Mouse (Mus musculus) liver, embryonic 13.5 days (tissue): ENCODE data around the gene Prex1. TPM values are rescaled to one million over a fixed set of nuclear protein-coding genes. Genes with fewer than 3 reads are reported as not detected.
A peak's percentile ranks its signal among the peaks of the same experiment; 100 is the strongest.

Experiments
- ATAC-seq: fragments of 200-750 bp; cut with Nextera tagmentation; 2 replicates; pipeline ENCODE4 v1.8.0; 2017; ENCODE audit warnings: low read depth, mild to moderate bottlenecking, moderate number of reproducible peaks, moderate library complexity
- DNase-seq: peaks from one replicate; pipeline ENCODE4 v3.0.0; 2022
- H3K27ac ChIP-seq: fragments of 300-500 bp; sonication (generic); 2 replicates; pipeline ENCODE4 v1.5.1; 2015; ENCODE audit warnings: moderate library complexity, mild to moderate bottlenecking, inconsistent platforms
- H3K27me3 ChIP-seq: fragments of 300-500 bp; sonication (generic); 2 replicates; pipeline ENCODE4 v1.6.1; 2015; ENCODE audit warnings: mild to moderate bottlenecking, inconsistent platforms
- H3K36me3 ChIP-seq: fragments of 300-500 bp; sonication (generic); 2 replicates; pipeline ENCODE4 v1.6.1; 2015; ENCODE audit warnings: mild to moderate bottlenecking, inconsistent platforms
- H3K4me1 ChIP-seq: fragments of 300-500 bp; sonication (generic); replicated peaks from 2 replicates; pipeline ENCODE4 v1.6.1; 2015; ENCODE audit warnings: inconsistent platforms
- H3K4me2 ChIP-seq: fragments of 300-500 bp; sonication (generic); 2 replicates; pipeline ENCODE4 v1.6.1; 2015; ENCODE audit warnings: inconsistent platforms, mild to moderate bottlenecking, moderate library complexity
- H3K4me3 ChIP-seq: fragments of 300-500 bp; sonication (generic); replicated peaks from 2 replicates; pipeline ENCODE4 v1.5.1; 2015; ENCODE audit warnings: mild to moderate bottlenecking, inconsistent platforms
- H3K9ac ChIP-seq: fragments of 300-500 bp; sonication (generic); 2 replicates; pipeline ENCODE4 v1.6.1; 2015; ENCODE audit warnings: mild to moderate bottlenecking, inconsistent platforms
- H3K9me3 ChIP-seq: fragments of 300-500 bp; sonication (generic); replicated peaks from 2 replicates; pipeline ENCODE4 v1.6.1; 2016; ENCODE audit warnings: inconsistent platforms
- WGBS: fragments of 180-500 bp; shearing (Covaris S2); methylation state at CpG from one replicate; pipeline ENCODE4 v1.1.7; 2015; ENCODE audit not compliant: insufficient replicate concordance; 5-methylcytosine and 5-hydroxymethylcytosine counted together
- polyA plus RNA-seq: library from polyadenylated mRNA; unstranded; fragments of >200 nt; fragmentation: Nextera tagmentation; extraction: Ambion mirVana; gene quantifications from 2 replicates; pipeline ENCODE4 v1.2.1, GENCODE M21; 2015

Gene Prex1
- polyA plus RNA-seq, 1 experiment from 2014 or later = 9.1 TPM

DNA sequence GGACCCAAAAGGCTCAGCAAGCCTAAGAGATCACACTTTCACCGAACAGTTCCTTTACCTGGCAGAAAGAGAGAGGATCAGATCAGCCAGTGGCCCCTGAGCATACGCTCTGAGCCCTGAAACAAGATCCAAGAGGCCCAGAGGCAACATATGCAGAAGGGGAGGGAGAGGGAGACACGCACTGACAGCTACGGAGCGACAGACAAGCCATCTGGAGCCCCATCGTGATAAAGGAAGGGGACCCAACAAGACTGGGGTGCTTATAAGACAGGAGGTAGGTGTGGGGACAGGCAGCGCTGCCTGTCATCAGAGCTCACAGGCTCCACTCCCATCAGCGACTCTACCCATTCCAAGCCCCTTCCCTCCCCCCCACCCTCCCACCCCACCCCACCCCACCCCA lies 27.8 kb downstream of the Prex1 start:
- no peak overlapping the region for H3K9ac ChIP-seq
- H3K9me3 ChIP-seq = no peaks in the 10 kb centered on the region
- H3K36me3 ChIP-seq = no peaks in the 10 kb centered on the region
- 59% methylated on average over 8 of the region's 8 CpGs for WGBS
- no peak overlapping the region for H3K27ac ChIP-seq
- peaks cover 40% of the 10 kb centered on the region for H3K4me1 ChIP-seq
- ATAC-seq (no peak), DNase-seq (no peak)
- H3K4me3 ChIP-seq = no peak overlapping the region
- H3K27me3 ChIP-seq = peaks cover 5% of the 10 kb centered on the region; the same call in 1 of the 2 replicates
- H3K4me2 ChIP-seq = no peak overlapping the region

DNA sequence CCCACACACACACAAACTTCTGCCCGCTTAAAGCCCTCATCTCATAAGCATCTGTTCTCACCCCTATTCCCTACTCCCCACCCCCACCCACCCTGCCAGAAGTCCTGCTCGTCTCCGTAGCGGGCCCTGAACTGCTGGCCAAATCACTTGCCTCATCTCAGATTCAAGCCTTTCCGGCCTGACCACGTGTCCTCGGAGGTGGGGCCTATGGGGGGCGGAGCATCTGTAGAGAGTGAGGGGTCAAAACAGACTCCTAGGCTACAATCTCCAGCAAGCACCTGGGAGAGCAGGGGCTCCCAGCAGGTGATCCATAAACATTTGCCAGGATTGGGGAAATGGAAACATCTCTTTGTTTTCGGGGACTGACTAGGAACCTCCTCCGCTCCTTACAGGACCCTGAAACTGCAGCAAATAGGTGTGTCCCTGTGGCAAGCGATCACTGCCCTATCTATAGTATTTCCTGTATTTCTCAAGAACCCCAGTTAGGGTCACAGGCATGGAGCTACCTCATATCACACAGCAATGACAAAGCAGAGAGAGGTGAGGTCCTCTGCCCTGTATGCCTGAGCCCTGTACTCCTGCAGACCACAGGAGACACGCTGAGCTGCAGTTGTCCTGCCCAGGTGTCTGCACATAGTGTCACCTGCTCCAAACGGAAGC lies 29.6 kb downstream of the Prex1 start:
- Histone ChIP-seq H3K36me3 (no peaks in the 10 kb centered on the region), H3K27me3 (peaks cover 5% of the 10 kb centered on the region; the same call in 1 of the 2 replicates), H3K4me2 (peak overlapping the region; percentile 29), H3K9ac (no peak overlapping the region), H3K4me3 (peak overlapping the region; percentile 19; the same call in 1 of the 2 replicates), H3K9me3 (no peaks in the 10 kb centered on the region), H3K4me1 (peaks cover 44% of the 10 kb centered on the region), H3K27ac (no peak overlapping the region)
- WGBS = 10% methylated on average over 13 of the region's 13 CpGs
- ATAC-seq (peak; percentile 36; the same call in 1 of the 2 replicates), DNase-seq (no peak)

DNA sequence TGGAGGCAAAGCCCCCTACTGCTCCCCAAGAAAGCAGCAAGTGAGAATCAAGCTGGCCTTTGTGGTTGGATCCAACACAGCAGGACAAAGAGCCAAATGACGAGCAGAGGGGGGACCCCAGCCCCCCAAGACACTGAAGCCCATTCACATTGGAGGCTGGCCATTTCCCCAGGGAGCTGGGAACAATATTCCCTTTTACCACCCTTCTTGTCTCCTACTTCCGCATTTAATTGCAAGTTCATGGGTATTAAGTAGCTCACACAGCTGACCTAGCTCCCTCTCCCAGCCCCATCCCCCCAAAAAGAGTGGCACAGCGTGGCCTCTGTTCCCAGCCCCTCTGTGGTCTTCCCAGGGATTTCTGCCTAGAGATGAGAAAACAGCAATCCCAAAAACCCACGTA lies 30.8 kb downstream of the Prex1 start:
- Histone ChIP-seq H3K27me3 (0 out of 2 replicates have a peak, but pooled peaks cover 5% of the 10 kb centered on the region), H3K4me3 (no peak overlapping the region), H3K4me1 (peaks cover 49% of the 10 kb centered on the region), H3K9ac (no peak overlapping the region), H3K36me3 (no peaks in the 10 kb centered on the region), H3K4me2 (no peak overlapping the region), H3K27ac (no peak overlapping the region), H3K9me3 (no peaks in the 10 kb centered on the region)
- DNase-seq (no peak), ATAC-seq (no peak)
- WGBS = 68% methylated on average over 4 of the region's 4 CpGs

DNA sequence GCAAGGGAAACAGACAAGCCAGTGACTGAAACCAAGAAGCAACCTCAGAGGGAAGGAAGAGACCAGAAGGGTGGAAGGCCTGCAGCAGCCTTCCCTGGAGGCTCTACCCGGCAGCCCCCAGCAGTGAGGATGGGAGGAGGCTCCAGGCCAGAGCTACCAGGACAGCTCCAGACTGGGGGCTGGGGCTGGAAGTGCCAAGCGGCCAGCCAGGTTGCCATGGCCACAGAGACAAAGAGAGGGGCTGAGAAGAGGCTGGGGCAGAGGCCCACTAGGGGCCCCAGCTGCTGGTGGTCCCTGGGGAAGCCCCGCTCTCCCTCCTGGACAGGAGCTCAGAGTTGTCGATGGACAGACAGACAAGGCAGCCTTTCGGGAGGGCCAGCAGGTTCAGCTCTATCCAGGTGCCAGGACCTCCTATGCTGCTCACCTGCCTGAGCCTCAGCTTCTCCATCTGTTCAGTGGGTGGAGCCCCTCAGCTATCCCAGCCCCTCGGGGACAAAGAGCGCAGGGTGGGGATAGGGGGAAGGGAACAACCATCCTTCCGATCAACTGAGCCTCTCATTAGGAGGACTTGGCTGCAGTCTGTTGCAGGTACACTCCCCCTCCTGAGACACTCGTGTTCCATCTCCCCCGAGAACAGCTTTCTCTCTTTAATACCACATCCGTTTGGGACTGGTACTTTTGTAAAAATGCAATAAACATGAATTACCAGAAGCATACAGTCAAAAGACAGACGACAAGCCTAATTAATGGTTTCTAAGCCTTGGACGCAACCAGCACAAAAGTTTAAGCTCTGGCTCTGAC lies 34.5 kb downstream of the Prex1 start:
- no peak overlapping the region for H3K27ac ChIP-seq
- ATAC-seq (no peak), DNase-seq (no peak)
- 65% methylated on average over 13 of the region's 13 CpGs for WGBS
- H3K9me3 ChIP-seq = no peaks in the 10 kb centered on the region
- H3K4me3 ChIP-seq = no peak overlapping the region
- H3K9ac ChIP-seq = no peak overlapping the region
- no peaks in the 10 kb centered on the region for H3K36me3 ChIP-seq
- 0 out of 2 replicates have a peak, but pooled peaks cover 5% of the 10 kb centered on the region for H3K27me3 ChIP-seq
- peaks cover 54% of the 10 kb centered on the region for H3K4me1 ChIP-seq
- H3K4me2 ChIP-seq = no peak overlapping the region

DNA sequence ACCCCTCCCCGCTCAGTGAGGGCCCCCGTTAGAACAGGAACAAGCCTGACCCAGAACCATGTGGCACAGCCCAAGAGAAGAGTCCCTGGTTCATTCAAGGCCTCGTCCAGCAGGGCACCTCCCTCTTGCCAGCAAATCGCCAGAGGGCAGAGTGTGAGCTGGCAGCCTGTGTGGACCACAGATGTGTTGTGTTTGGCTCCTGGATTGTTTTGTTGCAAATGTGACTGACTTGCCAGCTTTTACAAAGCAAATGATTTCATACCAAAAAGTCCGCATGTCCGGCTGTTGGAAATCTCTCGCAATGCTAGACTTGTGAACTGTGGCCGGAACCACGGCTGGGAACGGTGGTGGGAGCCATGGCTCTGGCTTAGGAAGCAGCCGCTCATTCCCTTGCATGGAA lies 36.7 kb downstream of the Prex1 start:
- H3K4me1 ChIP-seq = peaks cover 46% of the 10 kb centered on the region
- no peak for DNase-seq

DNA sequence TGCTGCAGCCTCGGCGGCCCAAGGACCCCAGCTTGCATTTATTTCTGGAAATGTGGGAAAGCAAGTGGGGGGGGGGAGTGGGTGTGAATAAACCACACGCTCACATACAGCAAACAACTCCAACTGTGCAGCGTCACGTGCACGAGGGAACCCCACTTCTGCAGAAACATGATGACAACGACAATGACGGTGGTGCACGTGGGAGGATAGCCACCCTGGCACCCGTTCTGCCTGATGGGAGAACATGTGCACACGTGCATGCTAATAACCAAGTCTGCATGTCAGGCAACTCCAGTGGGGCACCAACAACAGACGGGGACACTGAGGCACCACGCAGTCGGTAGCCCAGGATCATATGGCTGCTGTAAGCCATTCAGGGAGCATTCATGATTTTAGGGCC lies 37.1 kb downstream of the Prex1 start:
- Histone ChIP-seq H3K36me3 (no peaks in the 10 kb centered on the region), H3K9me3 (no peaks in the 10 kb centered on the region), H3K4me1 (peaks cover 51% of the 10 kb centered on the region), H3K9ac (no peak overlapping the region), H3K27me3 (no peaks in the 10 kb centered on the region), H3K27ac (no peak overlapping the region), H3K4me3 (no peak overlapping the region), H3K4me2 (no peak overlapping the region)
- DNase-seq = no peak
- WGBS = 81% methylated on average over 14 of the region's 14 CpGs
- no peak for ATAC-seq

More for the DNA sequence above, 36.7 kb downstream of the Prex1 start:
- H3K27ac ChIP-seq = no peak overlapping the region
- H3K27me3 ChIP-seq = no peaks in the 10 kb centered on the region
- no peak for ATAC-seq
- H3K9ac ChIP-seq = no peak overlapping the region
- no peaks in the 10 kb centered on the region for H3K9me3 ChIP-seq
- no peak overlapping the region for H3K4me2 ChIP-seq
- H3K36me3 ChIP-seq = no peaks in the 10 kb centered on the region
- H3K4me3 ChIP-seq = no peak overlapping the region
- 87% methylated on average over 11 of the region's 11 CpGs for WGBS

DNA sequence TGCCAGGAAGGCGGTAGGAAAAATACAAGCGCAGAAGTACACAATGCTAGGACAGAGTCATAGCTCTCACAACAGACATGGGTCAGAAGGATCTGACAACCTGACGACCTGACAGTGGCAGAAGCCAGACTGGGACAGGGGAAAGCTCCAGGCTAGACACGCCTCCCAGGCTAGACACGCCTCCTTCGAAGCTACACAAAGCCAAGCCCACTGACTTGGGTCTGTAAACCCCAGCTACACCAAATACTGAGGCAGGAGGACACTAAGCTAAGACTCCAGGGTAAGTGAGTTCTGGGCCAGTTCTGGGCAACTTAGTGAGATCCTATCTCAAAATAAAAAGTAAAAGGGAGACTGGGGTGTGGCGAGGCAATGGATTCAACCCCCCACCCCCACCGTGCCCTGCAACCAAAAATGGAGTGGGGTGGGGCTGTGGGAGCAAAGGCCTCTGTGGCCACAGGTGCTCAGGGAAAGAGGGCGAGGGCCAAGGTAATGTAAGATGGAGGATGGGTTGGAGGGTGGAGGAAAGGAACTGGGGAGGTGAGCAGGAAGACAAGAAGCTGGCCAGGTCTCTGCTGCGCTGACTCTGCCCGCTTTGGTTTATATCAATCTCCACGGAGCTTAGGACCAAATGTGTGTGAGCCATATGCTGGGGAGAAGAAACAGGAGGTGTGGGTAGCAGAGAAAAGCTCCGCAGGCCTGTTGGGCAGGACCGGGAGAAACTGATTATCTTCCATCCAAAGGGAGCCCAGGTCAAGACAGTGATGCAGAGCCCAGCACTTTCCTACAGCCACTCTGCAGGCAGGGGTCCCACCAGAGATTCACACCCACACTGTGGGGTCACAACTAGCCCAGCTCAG lies 37.8 kb downstream of the Prex1 start:
- Histone ChIP-seq H3K36me3 (no peaks in the 10 kb centered on the region), H3K27ac (no peak overlapping the region), H3K4me3 (no peak overlapping the region), H3K9ac (no peak overlapping the region), H3K27me3 (no peaks in the 10 kb centered on the region), H3K9me3 (no peaks in the 10 kb centered on the region), H3K4me2 (no peak overlapping the region), H3K4me1 (peaks cover 58% of the 10 kb centered on the region)
- DNase-seq = no peak
- no peak for ATAC-seq
- WGBS = 61% methylated on average over 14 of the region's 14 CpGs

DNA sequence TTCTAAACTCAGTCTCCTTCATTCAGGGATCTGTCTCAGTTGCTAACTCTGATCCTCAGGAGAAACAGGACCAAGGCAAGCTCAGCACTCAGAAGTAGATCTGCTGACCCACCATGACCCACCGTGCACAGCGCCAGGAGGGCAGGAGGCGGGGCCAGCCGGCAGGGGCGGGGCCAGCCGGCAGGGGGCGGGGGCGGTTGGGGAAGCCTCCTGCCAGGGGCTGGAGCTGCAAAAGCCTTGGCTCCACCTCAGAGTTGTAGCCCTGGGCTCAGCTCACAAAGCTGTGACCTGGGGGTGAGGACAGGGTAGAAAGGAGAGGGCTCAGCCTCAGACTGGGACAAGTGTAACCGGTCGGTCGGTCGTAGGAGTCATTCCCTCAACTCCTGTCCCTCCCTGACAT lies 38.9 kb downstream of the Prex1 start:
- Histone ChIP-seq H3K4me2 (no peak overlapping the region), H3K4me1 (peaks cover 62% of the 10 kb centered on the region), H3K9ac (no peak overlapping the region), H3K27ac (no peak overlapping the region), H3K27me3 (no peaks in the 10 kb centered on the region), H3K9me3 (no peaks in the 10 kb centered on the region), H3K36me3 (no peaks in the 10 kb centered on the region), H3K4me3 (no peak overlapping the region)
- DNase-seq (no peak), ATAC-seq (no peak)
- WGBS = 14% methylated on average over 12 of the region's 12 CpGs

DNA sequence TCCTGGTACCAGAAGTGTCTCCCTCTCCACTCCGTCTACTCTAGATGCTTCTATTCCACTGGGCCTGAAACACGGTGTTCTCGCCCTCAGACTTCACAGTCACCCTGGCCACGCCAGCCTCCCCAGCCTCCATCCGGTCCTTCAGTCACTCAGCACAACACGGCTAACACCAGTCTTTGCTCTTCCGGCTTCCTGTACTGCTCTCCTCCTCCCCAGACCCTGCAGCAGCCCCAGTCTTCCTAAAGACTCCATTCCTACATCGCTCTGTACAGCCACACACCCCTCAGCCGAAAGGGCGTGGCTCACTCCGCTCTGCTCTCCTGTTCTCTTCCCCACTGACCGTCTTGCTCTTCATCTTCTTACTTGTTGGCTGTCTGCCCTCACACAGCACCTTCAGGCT lies 39.7 kb downstream of the Prex1 start:
- DNase-seq (no peak), ATAC-seq (no peak)
- WGBS = 62% methylated on average over 12 of the region's 12 CpGs

DNA sequence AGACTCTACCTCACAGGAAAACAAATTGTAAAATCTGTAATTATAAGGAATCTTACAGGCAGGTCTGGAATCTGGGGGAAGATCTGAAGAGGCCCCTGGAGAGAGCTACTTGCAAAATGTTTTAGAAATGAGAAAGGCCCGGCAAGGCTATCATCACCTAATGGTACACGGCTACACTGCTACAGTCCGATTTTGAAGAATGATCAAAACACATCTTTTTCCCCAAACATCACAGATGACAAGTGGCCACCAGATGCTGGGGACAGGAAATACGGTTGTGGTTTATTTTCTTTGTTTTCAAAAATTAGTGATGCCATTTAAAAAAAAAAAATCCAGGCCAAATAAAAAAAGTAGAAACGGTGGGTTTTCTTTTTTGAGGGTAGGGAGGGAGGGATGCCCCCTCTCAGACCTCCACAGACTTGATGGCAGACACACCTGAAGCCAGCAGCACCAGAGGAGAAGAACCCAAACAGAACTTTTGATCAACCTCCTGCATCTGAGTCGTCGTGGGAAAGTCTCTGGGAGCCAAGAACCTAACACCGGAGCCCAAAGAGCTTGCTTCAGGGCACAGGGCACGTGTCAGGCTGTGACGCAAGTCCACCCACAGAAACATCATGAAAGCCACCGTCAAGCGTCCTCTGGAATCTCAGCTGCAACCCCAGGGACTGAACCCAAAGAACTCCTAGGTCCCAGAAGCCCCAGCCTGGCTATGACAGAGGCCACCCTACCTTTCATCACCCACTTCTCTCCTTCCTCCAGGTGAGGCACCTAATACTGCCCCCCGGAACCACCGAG lies 41.3 kb downstream of the Prex1 start:
- Histone ChIP-seq H3K27ac (no peak overlapping the region), H3K4me1 (peaks cover 70% of the 10 kb centered on the region), H3K9me3 (no peaks in the 10 kb centered on the region), H3K4me3 (no peak overlapping the region), H3K9ac (no peak overlapping the region), H3K4me2 (no peak overlapping the region), H3K36me3 (no peaks in the 10 kb centered on the region), H3K27me3 (no peaks in the 10 kb centered on the region)
- DNase-seq (no peak), ATAC-seq (no peak)
- 68% methylated on average over 14 of the region's 14 CpGs for whole genome bisulfite sequencing

More for the DNA sequence above, 39.7 kb downstream of the Prex1 start:
- Histone ChIP-seq H3K27ac (no peak overlapping the region), H3K9me3 (no peaks in the 10 kb centered on the region), H3K9ac (no peak overlapping the region), H3K4me3 (no peak overlapping the region), H3K27me3 (no peaks in the 10 kb centered on the region), H3K4me2 (no peak overlapping the region), H3K4me1 (peaks cover 64% of the 10 kb centered on the region), H3K36me3 (no peaks in the 10 kb centered on the region)
